Mouse (Mus musculus) hematopoietic stem cell, adult 5-6 weeks (primary cell): ENCODE data around the gene Rasgef1a. TPM values are rescaled to one million over a fixed set of nuclear protein-coding genes. Genes with fewer than 3 reads are reported as not detected.
A peak's percentile ranks its signal among the peaks of the same experiment; 100 is the strongest.

Source experiments
- ATAC-seq, 2 experiments: fragments of 125-278 bp in 1 of 2; replicated peaks in 1 of 2; 2 replicates each; pipeline ENCODE4 v1.8.0; 2016 to 2017; ENCODE audit warnings: inconsistent platforms in 2 of 2, mild to moderate bottlenecking in 2 of 2, moderate number of reproducible peaks in 2 of 2, low read depth in 1 of 2, moderate TSS enrichment in 1 of 2; ENCODE audit not compliant: low FRiP score in 2 of 2, poor library complexity in 2 of 2, severe bottlenecking in 2 of 2, insufficient read depth in 1 of 2, low TSS enrichment in 1 of 2
- total RNA-seq: library from RNA; stranded (forward); fragments of 172-1452, 232-1000 nt; gene quantifications from 2 replicates; pipeline ENCODE4 v1.2.3, GENCODE M21; 2017

Rasgef1a gene
- total RNA-seq, 1 experiment from 2014 or later: not detected

- no peak for ATAC-seq
These were observed 72.4 kb downstream of the Rasgef1a start for GRCm38 (mm10) chr6:118083608-118084007.

GRCm38 (mm10) chr6:118084596-118084995, 73.4 kb downstream of the Rasgef1a start:
- ATAC-seq: no peak

- ATAC-seq: 0 out of 4 replicates have a peak, but pooled peaks have one; percentile 27 to 33
These were observed 76.7 kb downstream of the Rasgef1a start for GRCm38 (mm10) chr6:118087955-118088354.

GRCm38 (mm10) chr6:118088750-118089440, 77.7 kb downstream of the Rasgef1a start:
- no peak for ATAC-seq

GRCm38 (mm10) chr6:118090827-118091226, 79.6 kb downstream of the Rasgef1a start:
- no peak for ATAC-seq

- ATAC-seq: no peak
These were observed 86.6 kb downstream of the Rasgef1a start for GRCm38 (mm10) chr6:118097765-118098365.

GRCm38 (mm10) chr6:118099311-118099802, 88.1 kb downstream of the Rasgef1a start:
- peak; percentile 75 to 80 for ATAC-seq

- 0 out of 4 replicates have a peak, but pooled peaks of 1 of the 2 experiments have one; percentile 10 for ATAC-seq
These were observed 100.6 kb downstream of the Rasgef1a start for GRCm38 (mm10) chr6:118111810-118112209.

GRCm38 (mm10) chr6:118122767-118123166, 111.5 kb downstream of the Rasgef1a start:
- no peak for ATAC-seq

GRCm38 (mm10) chr6:118126577-118126976, 115.3 kb downstream of the Rasgef1a start:
- no peak for ATAC-seq

- peak in 1 of 2 experiments; percentile 23; a peak in 2 of 4 replicates for ATAC-seq
These were observed 116.0 kb downstream of the Rasgef1a start for GRCm38 (mm10) chr6:118127198-118127597.

GRCm38 (mm10) chr6:118127827-118128487, 116.7 kb downstream of the Rasgef1a start:
- peak; percentile 62 to 65; a peak in 2 of 4 replicates for ATAC-seq

- ATAC-seq: no peak
These were observed 118.8 kb downstream of the Rasgef1a start for GRCm38 (mm10) chr6:118130022-118130421.

- no peak for ATAC-seq
These were observed 123.2 kb downstream of the Rasgef1a start for GRCm38 (mm10) chr6:118134461-118134860.

GRCm38 (mm10) chr6:118137148-118137547, 125.9 kb downstream of the Rasgef1a start:
- ATAC-seq: peak; percentile 47 to 54

- peak; percentile 84 to 93 for ATAC-seq
These were observed 127.8 kb downstream of the Rasgef1a start, which contains the start of gene Csgalnact2 for GRCm38 (mm10) chr6:118138731-118139709. Gene Csgalnact2 (minus strand): TSS chr6:118139140.

GRCm38 (mm10) chr6:118140961-118141360, 129.7 kb downstream of the Rasgef1a start:
- peak in 1 of 2 experiments; percentile 8; a peak in 1 of 4 replicates for ATAC-seq
